Mouse (Mus musculus) ES-E14 (cell line): ENCODE results near the gene Rhoj. TPM values are rescaled to one million over a fixed set of nuclear protein-coding genes. Genes with fewer than 3 reads are reported as not detected.

Source experiments
- DNase-seq: peaks from one replicate; pipeline ENCODE4 v3.0.0-alpha.2; 2013; ENCODE audit warnings: low read depth, low spot score
- H3K27ac ChIP-seq: 2 replicates; pipeline ENCODE4 v1.5.1; 2012; ENCODE audit warnings: low read depth, mild to moderate bottlenecking, low read length, moderate library complexity, mixed read lengths; ENCODE audit not compliant: poor library complexity, insufficient read depth, severe bottlenecking
- H3K36me3 ChIP-seq: 2 replicates; pipeline ENCODE4 v1.6.1; 2012; ENCODE audit warnings: mild to moderate bottlenecking, low read length, moderate library complexity, mixed read lengths; ENCODE audit not compliant: control insufficient read depth, poor library complexity, insufficient read depth, severe bottlenecking
- H3K4me1 ChIP-seq, 2 experiments: fragments of 150-350 bp in 1 of 2; sonication (generic) in 1 of 2; 2 replicates each; pipeline ENCODE4 v1.6.1; 2012; ENCODE audit warnings: low read length in 2 of 2, mild to moderate bottlenecking in 1 of 2, mixed read lengths in 1 of 2; ENCODE audit not compliant: control insufficient read depth in 2 of 2, insufficient read depth in 2 of 2, poor library complexity in 1 of 2
- H3K4me3 ChIP-seq, 2 experiments: fragments of 150-350 bp in 1 of 2; sonication (generic) in 1 of 2; 2 replicates each; pipeline ENCODE4 v1.5.1; 2012; ENCODE audit warnings: low read length in 2 of 2, low read depth in 1 of 2, mild to moderate bottlenecking in 1 of 2, mixed read lengths in 1 of 2; ENCODE audit not compliant: insufficient read depth in 1 of 2, poor library complexity in 1 of 2, severe bottlenecking in 1 of 2
- H3K9ac ChIP-seq: 2 replicates; pipeline ENCODE4 v1.6.1; 2012; ENCODE audit warnings: low read depth, mild to moderate bottlenecking, low read length, mixed read lengths; ENCODE audit not compliant: poor library complexity, insufficient read depth, severe bottlenecking
- H3K9me3 ChIP-seq: fragments of 150-350 bp; sonication (generic); 2 replicates; pipeline ENCODE4 v1.6.1; 2012; ENCODE audit warnings: low read depth, mild to moderate bottlenecking, low read length; ENCODE audit not compliant: control insufficient read depth, insufficient read depth
- CHD2 ChIP-seq: IDR thresholded peaks from 2 replicates; pipeline ENCODE4 v1.6.1; 2014; ENCODE audit warnings: mild to moderate bottlenecking, low read depth, low read length, inconsistent platforms
- HCFC1 ChIP-seq: IDR thresholded peaks from 2 replicates; pipeline ENCODE4 v1.6.1; 2012; ENCODE audit warnings: low read length, inconsistent platforms, borderline replicate concordance; ENCODE audit not compliant: insufficient read depth
- MAFK ChIP-seq: IDR thresholded peaks from 2 replicates; pipeline ENCODE4 v1.6.1; 2014; ENCODE audit warnings: mild to moderate bottlenecking, low read depth, low read length, inconsistent platforms; ENCODE audit not compliant: insufficient read depth
- ZC3H11A ChIP-seq: IDR thresholded peaks from 2 replicates; pipeline ENCODE4 v1.6.1; 2012; ENCODE audit warnings: low read depth, mild to moderate bottlenecking, inconsistent platforms, low read length, borderline replicate concordance
- ZNF384 ChIP-seq: IDR thresholded peaks from 2 replicates; pipeline ENCODE4 v1.6.1; 2012; ENCODE audit warnings: low read depth, low read length, inconsistent platforms
- in situ Hi-C, 2 experiments: fragments of 600-800 bp; cut with MboI; formaldehyde crosslinking; loops; one replicate each; pipeline ENCODE4 v1.15.1; 2025; ENCODE audit warnings: low sequenced_read_pairs in 2 of 2, inconsistent platforms in 1 of 2; ENCODE audit not compliant: unreplicated experiment in 2 of 2
- total RNA-seq: library from RNA; depleted of rRNA; stranded (reverse); fragments of 300-350 nt; gene quantifications from 2 replicates; pipeline ENCODE4 v1.2.3, GENCODE M21; 2012

The Rhoj gene
- total RNA-seq, 1 experiment = 0.80 TPM

- TF ChIP-seq ZNF384 (no peak), ZC3H11A (no peak), MAFK (no peak), CHD2 (no peak), HCFC1 (no peak)
- Histone ChIP-seq H3K4me3 (no peak overlapping the region), H3K9me3 (no peaks in the 10 kb centered on the region), H3K36me3 (no peaks in the 10 kb centered on the region), H3K27ac (no peak overlapping the region), H3K4me1 (no peaks in the 10 kb centered on the region), H3K9ac (no peak overlapping the region)
- DNase-seq = peak; percentile 13
- in situ Hi-C loops = no loop called here
These were observed 27.6 kb upstream of the Rhoj start for GRCm38 (mm10) chr12:75280502-75280901.

GRCm38 (mm10) chr12:75283226-75283625 lies 24.9 kb upstream of the Rhoj start:
- TF ChIP-seq CHD2 = no peak
- TF ChIP-seq MAFK = no peak
- TF ChIP-seq ZNF384 = no peak
- no peak for TF ChIP-seq ZC3H11A
- TF ChIP-seq HCFC1 = no peak
- Histone ChIP-seq H3K4me1 (no peaks in the 10 kb centered on the region), H3K9ac (no peak overlapping the region), H3K9me3 (no peaks in the 10 kb centered on the region), H3K27ac (no peak overlapping the region), H3K36me3 (no peaks in the 10 kb centered on the region), H3K4me3 (no peak overlapping the region)
- no peak for DNase-seq
- in situ Hi-C loops = no loop called here

- DNase-seq = no peak
- TF ChIP-seq ZC3H11A = no peak
- TF ChIP-seq HCFC1 = no peak
- no peak for TF ChIP-seq MAFK
- no peaks in the 10 kb centered on the region for H3K9me3 ChIP-seq
- H3K27ac ChIP-seq = no peak overlapping the region
- no peaks in the 10 kb centered on the region for H3K4me1 ChIP-seq
- H3K36me3 ChIP-seq = no peaks in the 10 kb centered on the region
- in situ Hi-C loops = no loop called here
- H3K4me3 ChIP-seq = no peak overlapping the region
- no peak overlapping the region for H3K9ac ChIP-seq
These were observed 22.0 kb upstream of the Rhoj start for GRCm38 (mm10) chr12:75286166-75286565.

GRCm38 (mm10) chr12:75290524-75290923 lies 17.6 kb upstream of the Rhoj start:
- Histone ChIP-seq H3K9me3 (no peaks in the 10 kb centered on the region), H3K36me3 (no peaks in the 10 kb centered on the region), H3K9ac (no peak overlapping the region), H3K4me1 (no peaks in the 10 kb centered on the region), H3K27ac (no peak overlapping the region), H3K4me3 (no peak overlapping the region)
- no peak for DNase-seq
- in situ Hi-C loops = no loop called here
- TF ChIP-seq CHD2 (no peak), ZNF384 (no peak), ZC3H11A (no peak), HCFC1 (no peak), MAFK (no peak)

- in situ Hi-C loops = no loop called here
- Histone ChIP-seq H3K9ac (no peak overlapping the region), H3K4me1 (no peaks in the 10 kb centered on the region), H3K36me3 (no peaks in the 10 kb centered on the region), H3K27ac (no peak overlapping the region), H3K9me3 (no peaks in the 10 kb centered on the region), H3K4me3 (no peak overlapping the region)
- TF ChIP-seq CHD2 = no peak
- no peak for TF ChIP-seq ZC3H11A
- no peak for TF ChIP-seq HCFC1
- TF ChIP-seq MAFK = no peak
- TF ChIP-seq ZNF384 = no peak
- no peak for DNase-seq
These were observed 16.6 kb upstream of the Rhoj start for GRCm38 (mm10) chr12:75291556-75291955.
